Comparison of ENCODE assay signal across 8 mouse cellular contexts in the genomic region with DNA sequence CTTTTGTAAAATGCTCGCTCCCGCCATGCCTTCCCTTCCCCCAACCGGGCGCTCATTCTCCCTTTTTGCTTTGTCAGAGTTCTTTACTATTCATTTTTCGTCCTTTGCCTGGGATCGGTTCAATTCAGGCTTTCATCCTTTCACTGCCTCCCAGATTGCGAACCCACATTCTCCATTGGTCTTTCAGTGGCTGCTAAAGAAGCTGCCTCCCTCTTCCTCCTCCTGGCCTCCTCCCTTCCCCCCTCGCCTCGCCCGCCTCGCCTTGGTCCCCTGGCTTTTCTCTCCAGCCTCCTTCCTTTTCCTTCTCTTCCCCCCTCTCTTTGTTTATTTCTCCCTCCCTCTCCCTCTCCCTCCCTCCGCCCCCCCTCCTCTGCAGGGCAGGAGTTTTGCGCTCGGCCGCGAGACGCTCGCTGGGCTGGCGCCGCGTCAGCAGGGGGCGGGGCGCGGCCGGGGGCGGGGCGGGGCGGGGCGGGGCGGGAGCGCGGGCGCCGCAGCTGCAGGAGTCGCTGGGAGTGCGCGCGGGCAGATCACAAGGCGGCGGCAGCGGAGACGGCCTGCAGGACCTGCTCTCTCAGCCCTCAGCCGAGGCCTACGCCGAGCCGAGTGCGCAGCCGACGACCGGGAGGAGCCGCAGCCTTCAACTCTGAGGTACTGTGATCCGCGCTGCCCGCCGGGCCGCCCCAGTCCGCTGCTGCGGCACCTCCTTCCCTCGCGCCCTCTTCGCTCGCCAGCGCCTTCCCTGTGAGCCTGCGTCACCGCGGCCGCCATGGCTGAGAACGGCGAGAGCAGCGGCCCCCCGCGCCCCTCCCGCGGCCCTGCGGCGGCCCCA. TPM values are rescaled to one million over a fixed set of nuclear protein-coding genes. Genes with fewer than 3 reads are reported as not detected.
A peak's percentile ranks its signal among the peaks of the same experiment; 100 is the strongest.
DNase-seq lines count a peak whose midpoint lies in the region; ATAC-seq and TF ChIP-seq lines count a peak whose summit lies in the region.

Ubqln2 (plus strand) TSS at position 540 of the 829 bp plus-strand sequence.

- no peaks in the 10 kb centered on the region for H3K4me1 ChIP-seq in lung, embryonic 15.5 days
- H3K4me1 ChIP-seq in olfactory bulb, adult 2 months (ENCODE audit: control insufficient read depth, insufficient read depth, low read length): no peaks in the 10 kb centered on the region; the same call in 1 of the 2 replicates

- no peak for TF ChIP-seq CTCF in olfactory bulb, adult 2 months (IDR thresholded peaks at IDR 0.05; ENCODE audit: insufficient read depth, low read depth, low read length)

- H3K27ac ChIP-seq in lung, embryonic 15.5 days: peak within 1 kb of the TSS; percentile 95
- H3K27ac ChIP-seq in olfactory bulb, adult 2 months (ENCODE audit: insufficient read depth, low read depth, low read length): peak within 1 kb of the TSS; percentile 94

- peak; percentile 80 for ATAC-seq in frontal cortex, adult (ENCODE audit: low TSS enrichment)
- ATAC-seq in hematopoietic stem cell, adult 5-6 weeks (replicated peaks in 1 of 2; ENCODE audit: insufficient read depth in 1 of 2, low FRiP score in 2 of 2, low TSS enrichment in 1 of 2, low read depth in 1 of 2, poor library complexity in 2 of 2, severe bottlenecking in 2 of 2): peak; percentile 88 to 93
- peak; percentile 93 for ATAC-seq in lung, embryonic 15.5 days (ENCODE audit: borderline replicate concordance, extremely low read depth, low FRiP score, low TSS enrichment)

- H3K4me2 ChIP-seq in lung, embryonic 15.5 days: peak within 1 kb of the TSS; percentile 79

- H3K9ac ChIP-seq in lung, embryonic 15.5 days: peak within 1 kb of the TSS; percentile 71

- H3K27me3 ChIP-seq in lung, embryonic 15.5 days: no peaks in the 10 kb centered on the region

- peak; percentile 84 for DNase-seq in MN1 (ENCODE audit: low spot score)
- DNase-seq in cerebellum, adult 9-10 months: peak; percentile 89
- DNase-seq in layer of hippocampus, adult 9-10 months (ENCODE audit: low spot score): peak; percentile 26
- peak; percentile 65 for DNase-seq in thymus, adult 18-20 months

- peak; percentile 82 for TF ChIP-seq POLR2A in olfactory bulb, adult 2 months (IDR thresholded peaks at IDR 0.05; ENCODE audit: insufficient read depth, low read depth, low read length)

- 16% methylated on average over 72 of the region's 76 CpGs for WGBS in lung, embryonic 15.5 days
- 16% methylated on average over 74 of the region's 76 CpGs for WGBS in olfactory bulb, adult 2 months

- H3K36me3 ChIP-seq in lung, embryonic 15.5 days: no peaks in the 10 kb centered on the region

- H3K4me3 ChIP-seq in lung, embryonic 15.5 days: peak within 1 kb of the TSS; percentile 58
- peak within 1 kb of the TSS; percentile 81 for H3K4me3 ChIP-seq in olfactory bulb, adult 2 months (ENCODE audit: insufficient read depth, low read depth, low read length)

- no peaks in the 10 kb centered on the region for H3K9me3 ChIP-seq in lung, embryonic 15.5 days

RNA-seq across cellular contexts. Expression of gene Ubqln2, which starts in this region (rescaled TPM):
- total RNA-seq in hematopoietic stem cell, adult 5-6 weeks (2017): 7.2 and 11.5 TPM in 2 replicates
- 19.6 and 20.3 TPM in 2 replicates for polyA plus RNA-seq in lung, embryonic 15.5 days (2015; fragmentation: Nextera tagmentation; extraction: Ambion mirVana)
- not detected in 2 replicates for polyA plus RNA-seq in olfactory bulb, adult 2 months (2012; ENCODE audit: insufficient read depth, insufficient read length, low replicate concordance, missing spikeins)

Comparison
In these comparisons a context has a peak if more than half of its experiments do, and no peak if none do; other contexts are left out.
1. Peak in every context shown above with its lines: DNase-seq, ATAC-seq, H3K4me3 ChIP-seq and H3K27ac ChIP-seq.
2. DNase-seq: peak in every context shown above with its lines; median percentile 89 in cerebellum, adult 9-10 months; 84 in MN1; 65 in thymus, adult 18-20 months; 26 in layer of hippocampus, adult 9-10 months.